Mouse (Mus musculus): ENCODE data around the gene Phxr2.

GRCm38 (mm10) chr10:99164871-99165477 is 38.8 kb upstream of the Phxr2 start:
- TF ChIP-seq CTCF (IDR thresholded peaks at IDR 0.05) (peak; percentile 71), POLR2A (IDR thresholded peaks at IDR 0.05; ENCODE audit: insufficient read depth, low read depth, low read length) (no peak), EP300 (IDR thresholded peaks at IDR 0.05; ENCODE audit: insufficient read depth, low read depth, low read length) (no peak)

Measured in heart, adult 2 months (tissue).